Mouse (Mus musculus) thymus, adult 2 months (tissue): ENCODE measurements around the gene Pkdcc. TPM values are rescaled to one million over a fixed set of nuclear protein-coding genes. Genes with fewer than 3 reads are reported as not detected.

ENCODE experiments used
- DNase-seq: peaks from one replicate; pipeline ENCODE4 v3.0.0; 2021
- H3K27ac ChIP-seq: fragments of 200-500 bp; 2 replicates; pipeline ENCODE4 v1.5.1; 2012; ENCODE audit warnings: low read length, control low read depth; ENCODE audit not compliant: control insufficient read depth, insufficient read depth
- H3K27me3 ChIP-seq: fragments of 200-500 bp; 2 replicates; pipeline ENCODE4 v1.6.1; 2012; ENCODE audit warnings: mild to moderate bottlenecking, low read length, moderate library complexity, mixed read lengths; ENCODE audit not compliant: control insufficient read depth, insufficient read depth
- H3K36me3 ChIP-seq: fragments of 200-500 bp; 2 replicates; pipeline ENCODE4 v1.6.1; 2012; ENCODE audit warnings: mild to moderate bottlenecking, low read length, moderate library complexity; ENCODE audit not compliant: control insufficient read depth, insufficient read depth
- H3K4me1 ChIP-seq: fragments of 200-500 bp; replicated peaks from 2 replicates; pipeline ENCODE4 v1.6.1; 2012; ENCODE audit warnings: low read length; ENCODE audit not compliant: control insufficient read depth, insufficient read depth
- H3K4me3 ChIP-seq: fragments of 200-500 bp; 2 replicates; pipeline ENCODE4 v1.5.1; 2012; ENCODE audit warnings: mild to moderate bottlenecking, low read length, control low read depth, moderate library complexity; ENCODE audit not compliant: control insufficient read depth, insufficient read depth
- CTCF ChIP-seq: fragments of 200-500 bp; IDR thresholded peaks from 2 replicates; pipeline ENCODE4 v1.5.1; 2012; ENCODE audit warnings: mild to moderate bottlenecking, control low read depth, low read length, moderate library complexity, borderline replicate concordance; ENCODE audit not compliant: control insufficient read depth, poor library complexity, insufficient read depth; ENCODE audit errors: extremely low read depth
- POLR2A ChIP-seq: fragments of 200-500 bp; IDR thresholded peaks from 2 replicates; pipeline ENCODE4 v1.6.1; 2012; ENCODE audit warnings: mild to moderate bottlenecking, low read length, control low read depth, moderate library complexity; ENCODE audit not compliant: control insufficient read depth, poor library complexity, insufficient read depth; ENCODE audit errors: extremely low read depth
- WGBS: fragments of 180-500 bp; shearing (Covaris S2); methylation state at CpG from one replicate; pipeline ENCODE4 v1.1.7; 2018; 5-methylcytosine and 5-hydroxymethylcytosine counted together
- polyA plus RNA-seq: library from polyadenylated mRNA; depleted of rRNA; stranded (reverse); fragments of >200 nt; gene quantifications from 2 replicates; pipeline ENCODE4 v1.2.3, GENCODE M21; 2012

Gene Pkdcc
- polyA plus RNA-seq, 1 experiment: 50.8 TPM

- WGBS: 90% methylated on average over 5 of the region's 5 CpGs
- TF ChIP-seq CTCF: no peak
- TF ChIP-seq POLR2A: no peak
- H3K4me1 ChIP-seq: peaks cover 22% of the 10 kb centered on the region
- no peak overlapping the region for H3K27ac ChIP-seq
- H3K4me3 ChIP-seq: no peak overlapping the region
- H3K36me3 ChIP-seq: no peaks in the 10 kb centered on the region
- H3K27me3 ChIP-seq: no peaks in the 10 kb centered on the region; the same call in 1 of the 2 replicates
- DNase-seq: no peak
These were observed 4.6 kb upstream of the Pkdcc start for GRCm38 (mm10) chr17:83210531-83210930.

- WGBS: 92% methylated on average over 10 of the region's 10 CpGs
- H3K36me3 ChIP-seq: no peaks in the 10 kb centered on the region
- TF ChIP-seq POLR2A (no peak), CTCF (no peak)
- peaks cover 24% of the 10 kb centered on the region for H3K4me1 ChIP-seq
- no peak overlapping the region for H3K4me3 ChIP-seq
- no peak overlapping the region for H3K27ac ChIP-seq
- H3K27me3 ChIP-seq: peaks cover 6% of the 10 kb centered on the region
- no peak for DNase-seq
These were observed 3.9 kb upstream of the Pkdcc start for GRCm38 (mm10) chr17:83211196-83211595.

GRCm38 (mm10) chr17:83212422-83212821 lies 2.7 kb upstream of the Pkdcc start:
- no peaks in the 10 kb centered on the region for H3K36me3 ChIP-seq
- WGBS: 97% methylated on average over 2 of the region's 2 CpGs
- TF ChIP-seq POLR2A (no peak), CTCF (no peak)
- H3K27ac ChIP-seq: no peak overlapping the region
- peaks cover 9% of the 10 kb centered on the region for H3K27me3 ChIP-seq
- H3K4me1 ChIP-seq: peaks cover 21% of the 10 kb centered on the region
- no peak overlapping the region for H3K4me3 ChIP-seq
- DNase-seq: no peak

- H3K36me3 ChIP-seq: no peaks in the 10 kb centered on the region
- TF ChIP-seq POLR2A: no peak
- peaks cover 9% of the 10 kb centered on the region for H3K27me3 ChIP-seq
- H3K4me1 ChIP-seq: peaks cover 12% of the 10 kb centered on the region
- H3K4me3 ChIP-seq: no peak overlapping the region
- no peak overlapping the region for H3K27ac ChIP-seq
- no peak for DNase-seq
- WGBS: 95% methylated on average over 9 of the region's 9 CpGs
These were observed 1.7 kb upstream of the Pkdcc start for GRCm38 (mm10) chr17:83213228-83213915.

GRCm38 (mm10) chr17:83214161-83214592 lies 915 bp upstream of the Pkdcc start:
- Histone ChIP-seq H3K4me3 (0 out of 2 replicates have a peak overlapping the region, but pooled peaks have one; percentile 32), H3K27ac (no peak overlapping the region), H3K4me1 (peaks cover 10% of the 10 kb centered on the region), H3K27me3 (peaks cover 9% of the 10 kb centered on the region), H3K36me3 (no peaks in the 10 kb centered on the region)
- peak; percentile 19 for DNase-seq
- 9% methylated on average over 16 of the region's 16 CpGs for whole genome bisulfite sequencing
- no peak for TF ChIP-seq POLR2A
- no peak for TF ChIP-seq CTCF

- DNase-seq: peak; percentile 6
- peaks cover 9% of the 10 kb centered on the region for H3K27me3 ChIP-seq
- peaks cover 10% of the 10 kb centered on the region for H3K4me1 ChIP-seq
- TF ChIP-seq POLR2A: no peak
- TF ChIP-seq CTCF: no peak
- H3K36me3 ChIP-seq: no peaks in the 10 kb centered on the region
- H3K27ac ChIP-seq: no peak overlapping the region
- WGBS: 9% methylated on average over 76 of the region's 80 CpGs
- peak overlapping the region; percentile 37 for H3K4me3 ChIP-seq
These were observed 595 bp downstream of the Pkdcc start for GRCm38 (mm10) chr17:83215529-83216244.
